Mouse (Mus musculus): Measurements from ENCODE around the gene Tgoln1. TPM values are rescaled to one million over a fixed set of nuclear protein-coding genes. Genes with fewer than 3 reads are reported as not detected.

Tgoln1 gene
- 68.9 and 70.1 TPM in 2 replicates for polyA plus RNA-seq (2012; rRNA removed)

DNA sequence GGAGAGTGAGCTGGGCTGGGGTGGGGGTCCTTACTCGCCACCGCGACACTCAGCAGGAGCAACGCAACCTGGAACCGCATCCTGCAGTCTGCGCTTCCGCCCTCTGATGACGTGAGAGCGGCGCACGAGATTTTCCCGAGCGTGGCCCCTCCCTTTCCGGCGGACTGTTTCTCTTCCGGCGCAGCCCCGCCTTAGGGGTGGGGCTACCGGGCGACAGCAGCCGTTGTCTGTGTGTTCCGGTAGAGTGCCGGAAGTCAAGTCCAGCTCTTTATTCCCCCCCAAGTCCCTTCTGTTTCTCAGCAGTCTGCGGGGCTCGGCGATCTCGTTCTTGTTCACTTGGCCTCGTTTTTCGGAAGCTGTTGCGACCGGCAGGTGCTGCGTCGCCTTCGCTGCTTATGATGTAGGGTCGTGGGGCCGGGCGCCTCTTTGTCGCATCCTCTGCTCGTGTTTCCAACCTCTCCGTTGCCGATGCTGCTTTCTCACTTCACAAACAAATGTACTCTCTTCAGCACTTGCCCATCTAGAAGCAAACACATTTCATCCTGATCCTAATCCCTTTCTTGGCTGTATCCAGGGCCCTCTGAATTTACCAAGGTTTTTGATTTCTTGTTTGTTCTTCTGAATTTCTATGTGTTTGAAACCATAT, at the start of gene Tgoln1:
TSS of gene Tgoln1 (minus strand) at position 358 of the 646 bp plus-strand sequence.
- peak; percentile 84 for DNase-seq (ENCODE audit: low spot score)

DNA sequence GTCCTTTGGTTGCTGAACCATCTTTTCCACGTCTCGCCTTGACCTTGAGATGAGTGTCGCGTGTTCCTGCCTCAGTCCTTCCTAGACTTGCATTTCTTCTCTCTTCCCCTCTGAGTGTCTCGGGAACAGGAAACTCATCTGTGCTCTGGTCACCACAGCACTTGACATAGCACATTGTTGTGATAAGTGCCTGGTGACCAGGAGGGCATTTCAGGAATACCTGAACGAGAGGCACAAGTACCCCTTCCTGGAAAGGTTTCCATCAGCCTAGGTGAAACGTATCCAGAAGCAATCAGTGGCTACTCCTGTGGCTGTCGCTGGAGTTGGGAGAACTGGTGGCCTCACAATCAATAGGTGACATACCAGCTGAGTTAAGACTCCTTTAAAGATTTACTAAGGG, 47.5 kb upstream of the Tgoln1 start:
- no peak for DNase-seq (ENCODE audit: low spot score)

DNA sequence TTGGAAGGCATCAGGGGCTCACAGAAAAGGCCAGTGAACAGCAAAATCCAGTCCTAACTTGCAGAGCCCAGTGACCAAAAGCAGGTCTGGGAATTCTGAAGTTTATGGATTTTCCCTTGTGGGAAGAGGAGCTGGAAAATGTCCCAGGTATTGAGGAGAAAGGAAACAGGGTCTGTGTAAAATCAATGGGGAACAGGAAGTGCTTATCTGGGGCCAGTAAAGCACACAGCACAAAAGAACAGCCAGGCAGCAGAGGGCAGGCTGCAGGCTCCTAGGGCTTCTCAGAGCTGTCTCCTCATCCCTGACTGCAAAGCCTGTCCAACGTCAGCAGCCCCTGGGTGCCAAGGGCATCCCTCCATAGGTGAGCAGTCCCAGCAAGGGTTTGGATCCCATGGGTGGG, 46.2 kb upstream of the Tgoln1 start:
- no peak for DNase-seq (ENCODE audit: low spot score)

DNA sequence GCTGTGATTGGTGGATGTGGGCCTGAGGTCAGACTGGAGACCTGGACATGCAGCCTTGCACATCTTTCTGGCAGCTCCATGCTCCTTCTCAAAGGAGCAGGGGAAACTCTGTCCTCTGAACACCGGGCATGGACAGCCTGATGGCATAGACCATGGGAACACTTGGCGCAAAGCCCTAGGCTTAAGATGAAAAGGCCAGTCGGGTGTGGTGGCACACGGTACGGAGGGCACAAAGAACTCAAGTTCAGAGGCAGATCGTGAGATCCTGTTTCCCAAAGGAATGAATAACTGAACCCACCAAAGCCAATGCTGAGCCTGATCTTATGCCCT, 43.6 kb upstream of the Tgoln1 start:
- DNase-seq (ENCODE audit: low spot score): no peak

DNA sequence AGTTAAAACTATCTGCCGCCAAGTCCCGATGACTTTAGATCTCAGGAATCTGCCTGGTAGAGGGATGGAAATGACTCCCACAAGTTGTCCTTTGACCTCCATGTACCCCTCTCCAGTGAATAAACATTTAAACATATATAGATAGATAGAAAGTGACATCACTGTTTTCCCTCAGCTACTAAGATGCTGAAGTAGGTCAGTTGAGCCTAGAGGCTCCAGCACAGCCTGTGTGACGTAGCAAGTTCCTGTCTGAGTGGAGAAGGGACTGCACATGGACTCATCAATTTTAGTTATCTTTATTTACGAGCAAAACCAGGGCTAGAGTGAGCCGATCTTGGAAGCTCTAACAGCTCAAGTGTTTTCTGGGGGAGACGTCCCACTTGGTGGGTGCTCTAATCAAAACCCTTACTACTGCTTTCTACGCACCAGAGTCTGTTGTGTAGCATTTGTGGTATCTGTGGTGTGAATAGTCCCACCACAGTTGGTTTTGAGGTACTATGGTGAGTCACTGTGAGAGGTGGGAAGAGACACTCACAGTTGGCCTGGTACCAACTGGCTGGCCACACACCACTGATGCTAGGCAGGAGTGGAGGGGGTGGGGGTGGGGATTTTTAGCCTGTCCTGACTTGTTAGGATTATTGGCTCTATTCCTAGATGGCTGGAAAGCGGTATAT, 43.1 kb upstream of the Tgoln1 start:
- no peak for DNase-seq (ENCODE audit: low spot score)

DNA sequence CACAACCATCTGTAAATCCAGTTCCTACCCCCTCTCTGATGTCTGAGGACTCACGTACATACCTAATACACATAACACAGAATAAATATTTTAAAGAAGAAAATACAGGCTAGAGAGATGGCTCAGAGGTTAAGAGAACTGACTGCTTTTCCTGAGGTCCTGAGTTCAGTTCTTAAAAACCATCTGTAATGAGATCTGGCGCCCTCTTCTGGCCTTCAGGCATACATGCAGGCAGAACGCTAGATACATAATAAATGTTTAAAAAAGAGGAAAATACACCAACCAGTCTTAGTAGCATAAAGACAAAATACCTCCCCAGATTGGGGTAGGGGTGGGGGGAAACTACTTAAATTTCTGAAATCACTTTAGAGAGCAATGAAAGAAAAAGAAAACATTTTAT, 41.2 kb upstream of the Tgoln1 start:
- no peak for DNase-seq (ENCODE audit: low spot score)

DNA sequence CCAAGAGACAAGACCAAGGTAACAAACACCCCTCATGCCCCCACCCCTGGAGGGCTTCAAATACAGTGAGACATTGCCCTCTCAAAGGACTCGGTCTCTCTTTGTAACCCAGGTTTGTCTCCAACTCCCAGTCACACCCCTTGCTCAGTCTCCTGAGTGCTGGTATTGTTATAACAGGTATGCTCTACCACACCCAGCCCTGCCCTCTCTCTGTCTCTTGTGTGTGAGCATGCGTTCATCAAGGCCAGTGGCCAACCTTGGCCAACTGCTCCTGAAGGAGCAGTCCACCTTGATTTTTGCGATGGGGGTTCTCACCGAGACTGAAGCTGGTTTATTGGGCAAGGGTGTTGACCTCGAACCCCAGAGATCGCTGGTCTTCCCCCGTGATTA, 39.2 kb upstream of the Tgoln1 start:
- no peak for DNase-seq (ENCODE audit: low spot score)

DNA sequence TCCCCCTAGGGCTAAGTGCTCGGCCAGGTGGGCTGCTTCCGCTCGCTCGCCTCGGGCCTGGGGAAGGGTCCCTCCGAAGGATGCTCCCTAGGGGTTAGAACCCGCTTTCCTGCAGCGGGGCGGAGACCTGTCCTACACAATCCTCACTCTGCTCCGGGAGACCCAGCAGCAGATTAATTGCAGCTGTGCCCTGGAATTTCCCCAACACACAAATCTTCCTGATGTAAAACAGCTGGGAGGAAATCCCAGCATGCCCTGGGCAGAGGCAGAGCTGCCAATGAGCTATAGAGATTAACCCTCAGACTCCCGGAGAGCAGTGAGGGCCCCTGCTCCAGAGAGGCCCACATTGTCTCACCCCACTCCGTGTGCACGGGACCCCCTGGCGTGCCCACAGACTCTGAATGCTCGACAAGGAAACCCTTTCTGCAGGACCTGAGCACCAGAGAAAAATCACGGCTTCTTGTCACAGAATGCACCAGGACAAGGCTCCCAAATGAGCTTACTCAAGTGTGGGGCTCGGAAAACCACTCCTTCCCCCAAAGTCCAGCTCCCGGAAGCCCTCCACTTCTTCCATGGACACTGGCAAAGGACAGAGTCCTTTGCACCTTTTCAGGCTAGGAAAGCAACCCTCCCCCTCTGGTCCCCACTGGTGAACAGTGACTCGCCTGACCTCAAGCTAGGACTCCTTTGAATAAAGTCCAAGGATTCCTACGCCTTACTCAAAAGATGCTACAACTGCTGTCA, 38.7 kb upstream of the Tgoln1 start:
- no peak for DNase-seq (ENCODE audit: low spot score)

DNA sequence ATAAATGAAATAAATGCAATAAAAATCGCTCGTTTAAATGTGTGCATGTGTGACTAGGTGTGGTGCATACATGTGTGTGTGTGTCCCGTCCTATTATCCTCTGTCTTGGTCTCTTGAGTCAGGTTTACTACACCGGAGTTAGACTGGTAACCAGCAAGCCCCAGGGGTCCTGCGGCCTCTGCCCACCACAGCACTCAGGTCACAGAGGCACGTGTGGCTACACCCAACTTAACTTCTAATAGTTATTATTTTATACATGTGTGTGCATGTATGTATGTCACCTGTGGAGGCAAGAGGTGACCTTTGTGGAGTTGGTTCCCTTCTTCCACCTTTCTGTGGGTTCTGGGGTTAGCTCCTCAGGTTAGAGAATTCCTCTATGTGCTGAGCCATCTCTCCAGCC, 37.6 kb upstream of the Tgoln1 start:
- no peak for DNase-seq (ENCODE audit: low spot score)

DNA sequence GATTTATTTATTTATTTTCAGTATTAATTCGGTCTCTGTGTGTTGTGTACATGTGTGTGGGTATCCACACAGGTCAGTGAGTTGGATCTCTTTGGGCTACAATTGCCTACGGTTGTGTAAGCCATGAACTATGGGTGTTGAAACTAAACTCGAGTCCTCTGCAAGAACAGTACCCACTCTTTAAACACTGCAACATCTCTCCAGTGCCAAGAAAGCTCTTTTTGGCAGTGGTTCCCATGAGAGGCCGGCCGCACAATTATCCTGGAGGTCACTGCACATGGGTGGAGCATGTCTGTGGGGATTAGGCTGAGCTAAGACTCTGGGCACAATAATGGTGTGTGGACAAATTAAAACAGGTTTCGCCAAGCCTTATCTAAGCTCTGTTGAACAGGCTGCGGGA, 36.6 kb upstream of the Tgoln1 start:
- DNase-seq (ENCODE audit: low spot score): no peak

DNA sequence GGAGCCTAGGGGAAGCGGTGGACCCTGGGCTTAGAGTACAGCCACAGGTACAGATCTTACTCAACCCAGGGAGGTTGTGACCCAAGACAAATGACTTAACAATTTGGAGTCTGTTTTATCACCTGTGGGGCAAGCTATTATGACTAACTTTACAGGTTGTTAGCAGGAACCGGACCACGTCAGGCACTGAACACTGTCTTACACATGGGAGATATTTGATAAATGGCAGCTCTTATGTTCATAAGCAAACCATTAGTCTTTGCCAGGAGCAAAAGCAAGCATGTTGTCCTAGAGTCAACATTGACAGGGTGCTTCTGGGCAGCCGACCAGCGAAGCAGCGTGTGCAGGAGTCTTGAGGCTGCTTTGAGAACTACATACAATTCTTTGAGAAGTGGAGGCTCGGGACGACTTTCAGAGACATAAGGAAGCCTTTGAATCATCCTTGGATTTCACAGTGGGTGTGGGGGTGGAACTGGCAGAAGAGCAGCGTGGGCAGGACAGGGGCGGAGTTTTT, 33.6 kb upstream of the Tgoln1 start:
- DNase-seq (ENCODE audit: low spot score): no peak

DNA sequence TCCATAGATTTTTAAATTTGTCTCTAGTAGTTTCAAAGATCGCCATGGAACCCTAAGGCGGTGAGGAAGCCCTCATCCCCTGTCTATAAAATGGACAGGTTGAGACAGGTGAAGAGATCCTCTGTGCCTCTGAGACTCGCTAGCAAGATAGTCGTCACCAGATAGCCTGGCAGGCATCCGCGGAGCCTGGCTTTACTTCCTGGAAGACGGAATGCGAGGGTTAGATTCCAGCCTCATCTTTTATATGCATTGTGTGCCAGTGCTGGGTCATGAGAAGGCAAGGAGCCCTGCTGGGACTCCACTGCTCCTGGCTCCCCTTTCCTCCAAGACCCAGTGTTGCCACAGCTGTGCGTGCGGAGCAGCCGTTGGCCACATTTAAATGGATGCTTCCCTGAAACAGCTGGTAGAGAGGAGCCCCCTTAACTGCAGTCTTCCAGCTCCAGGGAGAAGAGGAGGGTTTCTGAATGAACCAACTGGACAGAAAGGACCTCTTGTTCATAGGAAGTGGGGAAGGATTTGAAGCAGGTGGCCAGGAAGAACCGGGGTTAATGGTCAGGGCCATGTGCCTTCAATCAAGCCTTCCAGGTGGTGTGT, 31.3 kb upstream of the Tgoln1 start:
- DNase-seq (ENCODE audit: low spot score): no peak

DNA sequence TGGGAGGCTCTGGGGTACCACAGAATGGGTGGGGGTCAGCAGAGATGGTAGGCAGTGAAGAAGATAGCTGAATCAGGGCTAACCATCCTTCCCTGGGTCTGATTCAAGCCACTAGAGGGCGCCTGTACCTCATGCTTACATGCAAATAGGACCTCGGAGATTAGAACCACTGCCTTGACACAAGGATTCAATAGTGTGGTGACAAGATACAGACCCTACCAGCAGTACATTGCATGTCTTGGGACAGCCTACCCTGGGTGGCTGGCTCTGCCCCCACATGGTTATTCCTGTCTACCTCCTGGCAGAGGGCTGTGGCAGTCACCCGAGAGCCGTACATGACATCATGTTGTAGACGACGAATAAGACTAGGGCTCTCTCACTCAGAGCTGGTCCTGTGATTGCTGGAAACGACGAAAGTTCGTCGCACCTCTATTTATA, 30.6 kb upstream of the Tgoln1 start:
- no peak for DNase-seq (ENCODE audit: low spot score)

DNA sequence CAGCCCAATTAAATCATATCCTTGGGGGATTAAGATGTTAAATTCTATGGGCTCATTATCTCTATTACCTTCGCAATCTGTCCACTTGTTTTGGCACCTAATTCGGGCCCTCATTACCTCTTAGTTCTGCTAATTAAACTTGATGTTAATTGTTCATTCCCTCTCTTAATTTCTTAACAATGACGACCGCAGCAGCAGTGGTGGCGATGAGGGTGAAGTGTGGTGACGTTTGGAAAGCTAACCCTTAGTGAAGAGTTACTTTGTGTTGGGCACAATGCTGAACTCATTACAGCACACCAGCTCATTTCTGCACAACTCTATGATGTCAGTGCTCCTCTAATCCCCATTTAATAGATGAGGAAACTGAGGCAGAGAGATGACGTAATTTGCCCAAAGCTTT, 28.6 kb upstream of the Tgoln1 start:
- no peak for DNase-seq (ENCODE audit: low spot score)

DNA sequence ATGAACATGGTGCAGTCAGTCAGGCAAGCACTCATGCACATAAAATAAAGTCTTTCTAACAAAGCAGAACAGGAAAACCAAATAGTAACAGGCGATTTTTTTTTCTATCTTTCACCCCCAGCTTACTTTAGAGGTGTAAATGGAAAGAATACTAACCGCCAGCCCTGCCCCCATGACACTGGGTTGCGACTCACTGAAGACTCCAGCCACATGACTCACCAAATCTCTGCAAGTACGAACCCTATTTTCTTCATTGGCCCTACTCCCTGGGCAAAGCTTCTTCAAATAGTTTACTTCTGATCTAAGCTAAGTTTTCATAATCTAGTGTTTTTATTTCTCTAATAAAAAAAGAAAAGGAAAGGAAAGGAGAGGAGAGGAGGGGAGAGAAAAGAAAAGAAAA, 27.8 kb upstream of the Tgoln1 start:
- no peak for DNase-seq (ENCODE audit: low spot score)

DNA sequence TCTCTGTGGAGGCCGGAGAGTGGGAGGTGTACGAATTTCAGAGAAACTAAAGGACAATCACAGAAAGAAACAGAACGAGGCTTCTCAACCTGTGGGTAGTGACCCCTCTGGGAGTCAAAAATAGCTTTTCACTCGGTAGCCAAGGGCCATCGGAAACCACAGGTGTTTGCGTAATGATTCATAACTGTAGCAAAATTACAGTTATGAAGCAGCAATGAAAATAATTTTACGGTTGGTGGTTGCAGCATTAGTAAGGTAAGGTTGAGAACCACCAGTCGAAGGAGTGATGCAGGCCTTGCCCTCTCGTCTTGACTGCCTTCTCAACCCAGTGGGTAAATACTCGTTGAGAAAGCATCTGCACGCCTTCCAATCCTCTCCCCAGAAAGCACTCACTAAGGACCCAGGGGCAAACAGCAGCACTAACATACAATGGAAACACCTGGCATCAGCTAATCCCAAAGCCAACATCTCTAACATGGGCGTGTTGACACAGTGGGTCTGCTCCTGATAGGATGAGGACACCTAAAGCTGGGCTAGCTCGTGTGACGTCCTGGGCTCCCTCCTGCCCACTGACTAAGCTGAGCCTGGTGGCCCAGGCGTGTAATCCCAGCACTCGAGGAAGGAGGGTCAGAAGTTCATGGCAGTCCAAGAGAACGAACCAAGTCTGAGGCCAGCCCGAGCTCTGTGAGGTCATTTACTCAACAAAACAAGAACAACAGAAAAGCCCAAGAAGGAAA, 24.6 kb upstream of the Tgoln1 start:
- no peak for DNase-seq (ENCODE audit: low spot score)

DNA sequence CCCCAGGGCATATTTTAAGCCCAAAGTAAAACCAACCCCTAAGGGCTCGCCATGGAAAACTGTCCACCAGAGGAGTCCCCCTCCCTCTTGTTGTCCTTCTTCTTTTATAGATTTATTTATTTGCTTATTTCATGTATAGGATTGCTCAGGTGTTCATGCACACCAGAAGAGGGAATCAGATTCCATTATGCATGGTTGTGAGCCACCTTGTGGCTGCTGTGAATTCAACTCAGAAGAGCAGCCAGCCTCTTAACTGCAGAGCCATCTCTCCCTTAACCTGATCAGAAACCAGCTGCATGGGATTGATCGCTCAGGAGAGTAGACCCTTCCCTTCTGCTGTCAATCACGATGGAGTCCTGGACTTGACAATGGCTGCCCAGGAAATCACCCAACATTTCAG, 20.1 kb upstream of the Tgoln1 start:
- no peak for DNase-seq (ENCODE audit: low spot score)

DNA sequence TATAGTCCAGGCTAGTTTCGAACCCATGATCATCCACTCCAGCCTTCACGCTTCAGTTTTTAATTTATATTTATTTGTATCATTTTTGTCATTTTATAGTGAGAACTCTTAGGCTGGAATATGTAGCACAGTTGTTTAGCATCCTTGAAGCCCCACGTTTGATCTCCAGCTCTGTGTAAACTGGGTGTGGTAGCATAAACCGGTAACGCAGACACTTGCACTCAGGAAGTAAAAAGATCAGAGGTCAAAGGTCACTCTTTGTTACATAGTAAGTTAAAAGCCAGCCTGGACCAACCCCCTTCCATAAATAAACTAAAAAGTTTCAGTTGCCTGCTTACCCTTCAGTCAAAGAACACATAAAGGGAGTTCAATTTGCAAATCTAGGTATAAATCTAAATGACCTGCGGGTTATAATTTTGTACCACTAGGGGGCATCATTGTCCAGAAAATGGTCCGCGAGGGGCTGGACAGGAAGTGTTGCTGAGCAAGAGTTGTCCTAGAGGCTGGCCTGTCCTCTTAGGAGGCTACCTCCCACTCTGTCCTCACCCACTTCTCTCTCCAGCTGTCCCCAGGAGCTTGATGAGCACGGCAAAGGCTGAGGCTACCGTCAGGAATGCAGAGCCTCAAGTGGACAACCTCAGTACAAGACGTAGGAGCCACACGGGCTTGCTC, 19.1 kb upstream of the Tgoln1 start:
- no peak for DNase-seq (ENCODE audit: low spot score)

DNA sequence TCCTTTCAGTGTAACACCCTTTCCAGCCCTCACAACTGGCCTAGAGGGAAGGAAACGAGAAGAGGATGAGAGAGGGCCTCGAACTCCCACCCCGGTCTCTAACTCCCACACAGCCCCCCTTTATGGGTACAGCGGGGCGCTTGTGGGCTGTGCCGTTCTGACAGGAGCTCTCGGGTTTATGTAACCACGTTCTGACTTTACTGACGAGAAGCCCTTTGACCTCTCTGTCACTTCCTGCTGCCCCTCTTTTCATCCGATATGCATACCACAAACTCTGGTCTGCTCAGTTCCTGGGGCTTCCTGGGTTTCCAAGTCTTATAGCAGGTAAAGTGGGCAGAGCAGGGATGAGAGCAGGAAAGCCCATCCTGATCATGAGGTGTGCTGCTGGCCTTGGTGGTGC, 17.5 kb upstream of the Tgoln1 start:
- DNase-seq (ENCODE audit: low spot score): no peak

DNA sequence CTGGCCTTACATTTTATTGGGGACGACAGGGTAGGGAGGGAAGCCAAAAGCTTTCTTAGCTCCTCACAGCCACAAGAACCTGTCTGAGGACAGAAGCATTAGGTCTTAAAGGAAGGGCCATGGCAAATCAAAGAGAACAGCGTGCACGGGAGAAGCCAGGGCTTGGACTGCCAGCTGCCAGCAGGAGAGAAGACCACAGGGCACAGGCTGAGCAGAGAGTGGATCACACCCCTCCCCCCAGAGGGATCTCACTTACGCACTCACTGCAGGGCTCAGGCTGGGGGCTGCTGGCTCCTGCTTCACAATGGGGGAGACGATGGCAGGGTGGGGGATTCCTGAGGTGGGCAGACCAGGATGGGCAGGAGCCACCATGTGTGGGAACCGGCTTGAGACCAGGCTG, 14.9 kb upstream of the Tgoln1 start:
- no peak for DNase-seq (ENCODE audit: low spot score)

DNA sequence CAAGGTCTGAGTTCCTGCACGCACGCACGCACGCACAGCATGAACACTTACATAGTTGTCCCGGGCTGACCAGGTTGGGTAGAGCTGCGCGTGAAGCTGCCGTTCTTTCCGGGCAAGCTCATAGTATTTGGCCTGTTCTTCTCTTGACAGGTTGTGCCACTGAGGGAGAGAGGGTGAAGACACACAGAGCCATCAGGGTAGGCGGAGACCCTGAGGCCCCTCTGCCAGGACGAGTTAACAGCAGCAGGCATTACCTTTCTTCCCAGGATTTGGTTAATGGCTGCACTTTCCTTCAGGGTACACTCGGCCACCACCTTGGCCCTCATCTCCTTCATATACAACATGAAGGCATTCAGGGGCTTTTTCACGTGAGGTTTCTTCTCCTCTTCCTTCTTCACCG, 14.2 kb upstream of the Tgoln1 start:
- DNase-seq (ENCODE audit: low spot score): no peak
